Mouse (Mus musculus) kidney, adult 9 months (tissue): ENCODE measurements at regions not wholly inside any gene's neighbourhood (a gene's known extent, or its start where the extent isn't known, plus 50 kb on each side); places are given as distances from the start of the nearest gene placed in this dataset.
A peak's percentile ranks its signal among the peaks of the same experiment; 100 is the strongest.

ENCODE experiments used
- DNase-seq: peaks from one replicate; pipeline ENCODE4 v3.0.0; 2022

GRCm38 (mm10) chr12:28176016-28176415 is 376.2 kb downstream of the Dcdc2c start:
- DNase-seq = no peak

- DNase-seq = no peak
Measured at GRCm38 (mm10) chr12:28174078-28174477, 378.1 kb downstream of the Dcdc2c start.

DNA sequence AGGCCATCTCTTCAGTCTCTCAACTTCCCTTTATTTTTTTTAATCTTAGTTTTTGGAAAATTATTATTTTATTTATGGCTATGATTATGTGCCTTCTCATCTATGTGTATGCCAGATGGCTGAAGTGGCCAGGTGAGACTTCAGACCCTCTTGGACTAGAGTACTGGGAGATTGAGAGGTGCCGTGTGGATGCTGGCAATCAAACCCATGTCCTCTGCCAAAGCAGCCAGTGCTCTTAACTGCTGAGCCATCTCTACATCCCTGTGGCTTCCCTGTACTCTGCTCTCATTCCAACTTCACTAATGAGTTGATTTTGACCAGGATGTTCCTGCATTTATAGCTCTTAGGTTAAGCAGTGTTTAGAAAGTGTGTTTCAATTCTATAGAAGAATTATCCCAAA is 393.4 kb downstream of the Dcdc2c start:
- DNase-seq = no peak

DNA sequence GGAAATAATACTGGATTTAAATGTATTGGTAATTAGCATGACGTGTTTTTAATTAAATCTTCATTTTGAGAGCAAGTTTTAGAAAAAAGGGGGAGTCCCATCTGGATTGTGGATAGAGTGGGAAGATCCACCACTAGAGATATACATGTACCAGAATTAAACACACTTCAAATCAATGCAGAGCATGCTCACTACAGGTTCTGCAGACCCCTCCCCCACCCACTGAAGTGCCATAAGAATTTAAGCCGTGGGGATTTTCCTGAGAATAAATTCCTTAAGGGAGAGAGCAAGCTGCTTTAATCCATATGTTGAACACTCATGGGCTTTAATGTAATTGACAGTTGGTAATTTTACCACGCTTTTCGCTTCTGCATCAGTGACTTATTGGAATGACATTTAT is 401.4 kb downstream of the Dcdc2c start:
- DNase-seq = no peak

GRCm38 (mm10) chr12:28135810-28136592 is 416.2 kb downstream of the Dcdc2c start:
- no peak for DNase-seq

DNA sequence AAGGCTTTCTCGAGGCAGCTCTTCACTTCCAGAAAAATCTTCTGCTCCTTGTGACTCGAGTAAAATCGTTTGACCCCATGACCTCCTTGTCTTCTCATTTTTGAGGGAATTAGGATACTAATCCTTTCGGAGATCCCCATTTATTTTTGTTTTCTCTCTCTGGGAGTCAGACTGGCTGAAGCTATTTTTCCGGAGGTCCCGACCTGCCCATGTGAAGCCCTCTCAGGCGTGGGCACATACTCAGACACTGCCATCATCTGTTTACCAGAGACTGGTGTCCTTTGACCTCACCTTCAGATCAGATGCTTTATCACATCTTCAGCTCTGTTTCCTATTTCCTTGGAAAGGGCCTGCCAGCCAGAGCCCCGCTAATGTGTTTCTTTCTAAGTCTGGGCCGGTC is 429.4 kb downstream of the Dcdc2c start:
- peak; percentile 2 for DNase-seq

- no peak for DNase-seq
Measured at GRCm38 (mm10) chr12:28120106-28120505, 432.1 kb downstream of the Dcdc2c start.

DNA sequence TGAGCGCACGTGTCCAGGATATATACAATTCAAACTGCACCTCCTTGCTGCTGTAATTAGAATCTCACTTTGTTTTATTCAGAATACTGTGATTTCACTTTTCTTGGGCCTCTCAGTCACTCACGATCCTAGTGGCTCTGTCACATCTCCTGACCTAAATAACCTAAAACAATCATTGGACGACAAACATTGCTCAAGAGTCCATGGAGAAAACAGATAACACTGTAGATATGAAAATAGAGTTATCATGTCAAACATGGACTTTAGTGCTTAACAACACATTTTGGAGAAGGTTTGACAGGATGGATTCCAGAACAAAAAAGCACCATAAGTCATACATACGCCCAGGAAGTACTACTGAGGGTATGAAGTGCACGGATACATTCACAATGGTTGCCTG is 461.5 kb downstream of the Dcdc2c start:
- no peak for DNase-seq

GRCm38 (mm10) chr12:28085460-28085859 is 466.7 kb downstream of the Dcdc2c start:
- DNase-seq = no peak

GRCm38 (mm10) chr12:28076606-28077005 is 475.6 kb downstream of the Dcdc2c start:
- DNase-seq = no peak

DNA sequence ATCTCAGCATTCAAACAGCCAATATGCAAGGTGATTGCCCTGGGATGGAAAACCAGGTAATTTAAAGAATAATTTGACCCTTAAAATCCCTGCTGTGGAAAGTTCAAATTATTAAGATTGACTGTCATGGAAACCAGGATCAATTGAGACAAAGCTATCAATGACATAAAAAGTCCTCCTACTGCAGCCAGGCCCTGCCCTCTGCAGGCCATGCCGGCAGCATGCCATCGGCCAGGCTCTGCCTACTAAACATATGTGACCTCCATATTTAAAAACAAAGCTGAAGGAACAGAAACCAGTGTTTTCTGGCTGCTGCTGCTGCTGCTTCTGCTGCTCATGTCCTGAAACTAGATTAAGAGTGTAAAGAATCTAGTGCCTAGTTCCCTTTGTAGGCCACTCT is 483.6 kb downstream of the Dcdc2c start:
- no peak for DNase-seq

DNA sequence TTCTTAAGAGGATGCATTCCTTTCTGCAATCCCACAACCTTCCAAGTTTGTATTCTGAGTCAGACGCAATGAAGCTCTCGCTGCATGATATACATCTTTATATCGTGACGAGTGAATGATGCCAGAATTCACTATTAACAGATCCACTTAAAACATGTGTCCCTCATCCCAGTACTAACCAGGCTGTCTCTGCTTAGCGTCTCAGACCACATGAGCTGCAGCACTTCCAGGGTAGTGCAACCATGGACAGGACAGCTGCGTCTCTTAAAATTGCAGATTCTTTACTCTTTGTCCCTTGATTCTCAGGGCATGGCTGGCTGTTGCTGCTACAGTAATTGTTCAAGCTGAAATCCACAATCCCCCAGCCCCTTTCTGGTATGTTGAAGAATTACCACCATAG is 491.9 kb downstream of the Dcdc2c start:
- no peak for DNase-seq

GRCm38 (mm10) chr12:28055518-28056280 is 496.5 kb downstream of the Dcdc2c start:
- no peak for DNase-seq

GRCm38 (mm10) chr12:28054444-28054843 is 497.8 kb downstream of the Dcdc2c start:
- DNase-seq = no peak

DNA sequence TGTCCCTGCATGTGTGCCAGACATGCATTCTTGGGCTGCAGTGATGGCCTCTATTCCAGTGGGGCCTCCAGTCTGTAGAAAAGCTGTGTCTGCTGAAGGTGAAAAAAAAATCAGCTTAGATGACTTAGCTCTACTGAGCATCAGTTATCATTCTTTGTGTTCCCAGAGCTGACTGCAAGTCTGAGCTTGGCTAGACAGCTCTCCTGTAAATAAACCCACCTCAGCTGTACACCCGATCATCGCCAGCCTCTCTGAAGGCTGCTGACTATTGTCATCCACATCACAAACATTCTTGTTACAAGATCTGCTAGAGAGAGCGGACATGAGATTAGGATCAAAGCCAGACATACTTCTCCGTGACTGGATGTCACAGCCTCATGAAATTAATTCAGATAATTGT is 504.2 kb downstream of the Dcdc2c start:
- DNase-seq = no peak

- DNase-seq = no peak
Measured at GRCm38 (mm10) chr12:28038161-28038911, 513.9 kb downstream of the Dcdc2c start.

DNA sequence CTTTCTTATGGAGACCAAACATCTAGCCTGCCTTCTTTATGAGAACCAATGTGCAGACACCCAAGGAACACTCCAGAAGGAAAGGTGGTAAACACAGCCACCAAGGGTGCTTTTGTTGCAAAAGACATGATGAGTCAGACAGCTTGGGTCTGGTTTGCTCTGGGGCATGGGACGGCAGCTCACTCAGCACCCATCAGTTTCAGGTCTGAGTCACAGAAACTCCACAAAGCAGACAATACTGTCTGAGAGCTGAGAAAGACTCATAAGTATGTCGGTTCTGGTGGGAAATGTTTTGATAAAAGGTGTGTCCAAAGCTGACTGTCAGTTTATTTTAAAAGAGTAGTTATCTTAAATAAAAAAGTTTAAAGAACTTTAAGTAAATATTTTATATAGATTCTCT is 553.0 kb downstream of the Dcdc2c start:
- no peak for DNase-seq

DNA sequence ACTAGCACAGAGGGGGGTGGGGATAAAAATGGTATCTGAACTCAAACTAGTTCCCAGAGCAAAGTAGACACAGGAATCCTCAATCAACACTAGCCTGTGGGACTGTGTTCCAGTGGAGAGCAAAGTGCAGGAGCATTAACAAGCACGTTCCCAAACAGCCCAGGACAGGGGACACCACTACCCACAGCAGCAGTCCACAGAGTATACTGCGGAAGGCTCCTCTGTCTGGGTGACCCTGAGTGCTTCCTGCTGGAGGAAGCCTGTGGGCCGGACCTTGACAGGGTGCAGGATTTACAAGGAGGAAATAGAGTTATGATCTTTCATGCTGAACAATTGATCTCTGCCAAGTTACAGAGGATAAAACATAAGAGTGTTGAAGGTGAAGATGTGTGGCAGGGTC is 560.0 kb downstream of the Dcdc2c start:
- DNase-seq = peak; percentile 9

DNA sequence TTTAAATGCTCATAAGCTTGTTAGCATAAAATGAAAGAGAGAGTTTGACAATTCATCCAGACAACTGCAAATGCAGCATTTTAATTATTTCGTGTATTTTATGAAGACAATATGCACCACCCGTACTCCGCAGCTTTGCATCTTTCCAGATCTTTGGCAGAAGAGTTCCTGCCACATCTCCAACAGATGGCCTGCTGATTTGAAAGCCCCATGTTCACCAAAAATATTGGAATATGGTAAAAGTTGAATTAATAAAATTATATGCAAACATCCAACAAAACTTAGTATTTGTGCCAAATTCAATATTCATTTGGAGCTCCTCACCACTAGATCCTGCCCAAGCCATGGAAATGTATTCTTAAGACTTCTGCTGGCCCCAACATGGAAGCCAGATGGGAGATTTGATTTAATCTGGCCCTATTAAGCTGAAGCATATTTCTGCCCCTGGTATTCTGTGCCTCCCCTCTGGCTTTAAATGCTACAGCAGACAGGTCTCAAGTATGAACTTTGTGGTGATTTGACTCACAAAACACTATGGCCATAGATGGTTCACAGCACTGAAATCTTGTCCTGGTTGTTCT is 567.8 kb downstream of the Dcdc2c start:
- no peak for DNase-seq

- DNase-seq = no peak
Measured at GRCm38 (mm10) chr12:27978257-27978931, 573.8 kb downstream of the Dcdc2c start.

GRCm38 (mm10) chr12:27977548-27978256 is 574.5 kb downstream of the Dcdc2c start:
- no peak for DNase-seq

GRCm38 (mm10) chr12:27962908-27963307 is 589.3 kb downstream of the Dcdc2c start:
- DNase-seq = no peak
